Mouse (Mus musculus) erythroblast, embryonic 14.5 days (primary cell): ENCODE measurements around the gene Bad. TPM values are rescaled to one million over a fixed set of nuclear protein-coding genes. Genes with fewer than 3 reads are reported as not detected.

Experiments used
- H3K27me3 ChIP-seq: 2 replicates; pipeline ENCODE4 v1.6.1; 2012; ENCODE audit warnings: inconsistent platforms; ENCODE audit not compliant: control insufficient read depth
- H3K36me3 ChIP-seq: 2 replicates; pipeline ENCODE4 v1.6.1; 2012; ENCODE audit warnings: mild to moderate bottlenecking, inconsistent platforms; ENCODE audit not compliant: control insufficient read depth
- H3K4me1 ChIP-seq: 2 replicates; pipeline ENCODE4 v1.6.1; 2012; ENCODE audit warnings: inconsistent platforms; ENCODE audit not compliant: control insufficient read depth
- H3K4me3 ChIP-seq: replicated peaks from 2 replicates; pipeline ENCODE3; 2012; ENCODE audit warnings: moderate library complexity, mild to moderate bottlenecking, inconsistent platforms
- H3K9me3 ChIP-seq: 2 replicates; pipeline ENCODE4 v1.6.1; 2012; ENCODE audit warnings: low read length, inconsistent platforms, mixed read lengths; ENCODE audit not compliant: control insufficient read depth
- GATA1 ChIP-seq: IDR thresholded peaks from 2 replicates; pipeline ENCODE4 v1.6.1; 2012; ENCODE audit warnings: low read length, inconsistent platforms, mixed read lengths
- TAL1 ChIP-seq: IDR thresholded peaks from 3 replicates; pipeline ENCODE4 v1.6.1; 2012; ENCODE audit warnings: low read length, inconsistent platforms, mixed read lengths
- polyA plus RNA-seq: library from polyadenylated mRNA; stranded (reverse); fragments of >175 nt; gene quantifications from 2 replicates; pipeline ENCODE4 v1.2.3, GENCODE M21; 2012

Bad gene
- polyA plus RNA-seq, 1 experiment, result 6.1 TPM

GRCm38 (mm10) chr19:6940396-6941351 lies 987 bp upstream of the Bad start:
- TF ChIP-seq GATA1, result no peak
- TF ChIP-seq TAL1, result no peak
- Histone ChIP-seq H3K4me3 (peak overlapping the region; percentile 81), H3K36me3 (peaks cover 14% of the 10 kb centered on the region), H3K9me3 (no peaks in the 10 kb centered on the region), H3K27me3 (peaks cover 11% of the 10 kb centered on the region), H3K4me1 (peaks cover 34% of the 10 kb centered on the region)

GRCm38 (mm10) chr19:6942249-6942691 lies 609 bp downstream of the Bad start, which contains the start of gene Gpr137:
TSS of gene Gpr137 (minus strand) at chr19:6942480.
- Histone ChIP-seq H3K4me1 (peaks cover 40% of the 10 kb centered on the region), H3K4me3 (peak within 1 kb of the TSS; percentile 81), H3K27me3 (0 out of 2 replicates have a peak, but pooled peaks cover 4% of the 10 kb centered on the region), H3K9me3 (no peaks in the 10 kb centered on the region), H3K36me3 (peaks cover 25% of the 10 kb centered on the region)
- TF ChIP-seq GATA1 (no peak), TAL1 (no peak)

- H3K4me3 ChIP-seq, result peak overlapping the region; percentile 81
- peaks cover 40% of the 10 kb centered on the region for H3K4me1 ChIP-seq
- H3K36me3 ChIP-seq, result peaks cover 25% of the 10 kb centered on the region
- TF ChIP-seq GATA1, result no peak
- TF ChIP-seq TAL1, result no peak
- H3K9me3 ChIP-seq, result no peaks in the 10 kb centered on the region
- H3K27me3 ChIP-seq, result 0 out of 2 replicates have a peak, but pooled peaks cover 4% of the 10 kb centered on the region
Measured at GRCm38 (mm10) chr19:6942764-6943163, 1.1 kb downstream of the Bad start.

- TF ChIP-seq TAL1 (no peak), GATA1 (no peak)
- Histone ChIP-seq H3K9me3 (no peaks in the 10 kb centered on the region), H3K36me3 (peaks cover 28% of the 10 kb centered on the region), H3K4me3 (no peak overlapping the region), H3K27me3 (no peaks in the 10 kb centered on the region), H3K4me1 (peaks cover 43% of the 10 kb centered on the region)
Measured at GRCm38 (mm10) chr19:6943709-6944108, 2.0 kb downstream of the Bad start.

- Histone ChIP-seq H3K4me3 (no peak overlapping the region), H3K36me3 (peaks cover 28% of the 10 kb centered on the region), H3K27me3 (no peaks in the 10 kb centered on the region), H3K9me3 (no peaks in the 10 kb centered on the region), H3K4me1 (peaks cover 59% of the 10 kb centered on the region)
- TF ChIP-seq TAL1 (no peak), GATA1 (no peak)
Measured at GRCm38 (mm10) chr19:6947742-6948141, 6.1 kb downstream of the Bad start.

- peaks cover 60% of the 10 kb centered on the region for H3K4me1 ChIP-seq
- TF ChIP-seq TAL1 (no peak), GATA1 (no peak)
- no peaks in the 10 kb centered on the region for H3K27me3 ChIP-seq
- no peaks in the 10 kb centered on the region for H3K9me3 ChIP-seq
- H3K36me3 ChIP-seq, result peaks cover 28% of the 10 kb centered on the region
- H3K4me3 ChIP-seq, result no peak overlapping the region
Measured at GRCm38 (mm10) chr19:6948186-6948585, 6.5 kb downstream of the Bad start.

GRCm38 (mm10) chr19:6949532-6949931 lies 7.9 kb downstream of the Bad start:
- TF ChIP-seq TAL1, result no peak
- no peak for TF ChIP-seq GATA1
- peaks cover 28% of the 10 kb centered on the region for H3K36me3 ChIP-seq
- no peak overlapping the region for H3K4me3 ChIP-seq
- H3K27me3 ChIP-seq, result no peaks in the 10 kb centered on the region
- no peaks in the 10 kb centered on the region for H3K9me3 ChIP-seq
- H3K4me1 ChIP-seq, result peaks cover 61% of the 10 kb centered on the region

GRCm38 (mm10) chr19:6949951-6950350 lies 8.3 kb downstream of the Bad start:
- H3K4me1 ChIP-seq, result peaks cover 61% of the 10 kb centered on the region
- H3K9me3 ChIP-seq, result no peaks in the 10 kb centered on the region
- no peaks in the 10 kb centered on the region for H3K27me3 ChIP-seq
- peak overlapping the region; percentile 72 for H3K4me3 ChIP-seq
- peaks cover 30% of the 10 kb centered on the region for H3K36me3 ChIP-seq
- no peak for TF ChIP-seq TAL1
- TF ChIP-seq GATA1, result no peak

GRCm38 (mm10) chr19:6950613-6951153 lies 9.0 kb downstream of the Bad start:
- peaks cover 30% of the 10 kb centered on the region for H3K36me3 ChIP-seq

More at GRCm38 (mm10) chr19:6950613-6951153, 9.0 kb downstream of the Bad start:
- peaks cover 58% of the 10 kb centered on the region for H3K4me1 ChIP-seq
- TF ChIP-seq GATA1, result no peak
- no peak for TF ChIP-seq TAL1
- no peaks in the 10 kb centered on the region for H3K9me3 ChIP-seq
- no peaks in the 10 kb centered on the region for H3K27me3 ChIP-seq
- H3K4me3 ChIP-seq, result peak overlapping the region; percentile 72
